Mouse (Mus musculus): ENCODE data around the gene Ccl20. TPM values are rescaled to one million over a fixed set of nuclear protein-coding genes. Genes with fewer than 3 reads are reported as not detected.

Ccl20 gene
- not detected in 2 replicates for polyA plus RNA-seq (2015; fragmentation: Nextera tagmentation; extraction: Ambion mirVana)

DNA sequence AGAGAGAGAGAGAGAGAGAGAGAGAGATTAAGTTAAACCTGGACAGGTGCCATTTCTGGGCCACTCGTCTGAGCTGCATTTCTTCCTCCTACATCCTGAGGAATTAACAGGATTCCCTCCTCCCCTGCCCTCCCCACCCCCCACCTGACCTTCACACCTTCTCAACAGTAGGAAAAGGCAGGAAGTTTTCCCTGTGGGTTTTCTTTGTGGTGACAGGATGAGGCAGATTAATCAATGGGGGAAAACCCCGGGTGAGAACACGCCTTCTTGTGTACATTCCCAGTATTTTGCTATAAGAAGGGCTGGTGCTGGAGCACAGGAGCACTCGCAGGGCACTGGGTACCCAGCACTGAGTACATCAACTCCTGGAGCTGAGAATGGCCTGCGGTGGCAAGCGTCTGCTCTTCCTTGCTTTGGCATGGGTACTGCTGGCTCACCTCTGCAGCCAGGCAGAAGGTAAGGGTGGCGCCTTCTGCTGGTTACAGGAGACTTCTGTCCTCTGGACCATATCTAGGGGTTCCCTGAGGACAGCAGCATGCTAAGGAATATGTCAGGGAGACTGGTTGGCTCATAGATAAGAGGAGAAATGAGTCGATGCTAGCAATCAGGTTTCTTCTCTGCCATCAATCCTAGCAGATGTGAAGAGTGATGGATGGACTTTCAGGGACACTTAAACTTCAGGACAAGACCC lies at the start of gene Ccl20:
Ccl20 (plus strand) TSS at position 320 of the 691 bp plus-strand sequence.
- Histone ChIP-seq H3K4me1 (ENCODE audit: control insufficient read depth, insufficient read depth, low read length) (no peaks in the 10 kb centered on the region), H3K9ac (ENCODE audit: low read depth, low read length) (no peak within 1 kb of the TSS), H3K4me3 (ENCODE audit: low read depth, low read length) (no peak within 1 kb of the TSS), H3K36me3 (ENCODE audit: control insufficient read depth, insufficient read depth, low read length) (no peaks in the 10 kb centered on the region), H3K27me3 (ENCODE audit: control insufficient read depth, insufficient read depth, low read depth, low read length) (no peaks in the 10 kb centered on the region), H3K4me2 (ENCODE audit: low read length) (no peak within 1 kb of the TSS), H3K9me3 (replicated peaks; ENCODE audit: control insufficient read depth, low read length, poor library complexity, severe bottlenecking) (no peaks in the 10 kb centered on the region), H3K27ac (ENCODE audit: low read length) (no peak within 1 kb of the TSS)
- WGBS, result 49% methylated on average over 8 of the region's 8 CpGs
- no peak for ATAC-seq

DNA sequence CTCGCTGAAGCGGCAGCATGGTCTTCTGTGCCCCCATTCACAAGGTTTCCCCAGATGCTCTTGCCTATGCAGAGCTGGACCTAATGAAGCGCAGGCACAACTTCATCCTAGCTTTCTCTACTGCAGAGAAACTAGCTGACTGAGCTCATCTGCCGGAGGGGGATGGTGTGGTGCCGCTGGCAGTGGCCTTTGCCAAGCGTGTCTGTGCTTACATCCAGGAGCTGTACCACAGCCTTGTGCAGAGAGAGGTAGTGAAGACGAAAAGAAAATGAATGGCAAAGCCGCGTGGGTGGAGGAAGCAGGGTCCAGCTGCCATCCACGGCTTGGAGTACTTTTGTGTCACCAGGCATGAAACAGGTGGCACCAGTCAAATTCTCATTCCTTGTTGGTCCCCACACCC lies 49.4 kb upstream of the Ccl20 start:
- Histone ChIP-seq H3K36me3 (ENCODE audit: control insufficient read depth, insufficient read depth, low read length) (no peaks in the 10 kb centered on the region), H3K4me2 (ENCODE audit: low read length) (no peak overlapping the region), H3K4me3 (ENCODE audit: low read depth, low read length) (no peak overlapping the region), H3K9ac (ENCODE audit: low read depth, low read length) (no peak overlapping the region), H3K27ac (ENCODE audit: low read length) (no peak overlapping the region), H3K9me3 (replicated peaks; ENCODE audit: control insufficient read depth, low read length, poor library complexity, severe bottlenecking) (0 out of 2 replicates have a peak, but pooled peaks cover 2% of the 10 kb centered on the region), H3K4me1 (ENCODE audit: control insufficient read depth, insufficient read depth, low read length) (no peaks in the 10 kb centered on the region), H3K27me3 (ENCODE audit: control insufficient read depth, insufficient read depth, low read depth, low read length) (no peaks in the 10 kb centered on the region)
- 89% methylated on average over 10 of the region's 10 CpGs for WGBS
- no peak for ATAC-seq

DNA sequence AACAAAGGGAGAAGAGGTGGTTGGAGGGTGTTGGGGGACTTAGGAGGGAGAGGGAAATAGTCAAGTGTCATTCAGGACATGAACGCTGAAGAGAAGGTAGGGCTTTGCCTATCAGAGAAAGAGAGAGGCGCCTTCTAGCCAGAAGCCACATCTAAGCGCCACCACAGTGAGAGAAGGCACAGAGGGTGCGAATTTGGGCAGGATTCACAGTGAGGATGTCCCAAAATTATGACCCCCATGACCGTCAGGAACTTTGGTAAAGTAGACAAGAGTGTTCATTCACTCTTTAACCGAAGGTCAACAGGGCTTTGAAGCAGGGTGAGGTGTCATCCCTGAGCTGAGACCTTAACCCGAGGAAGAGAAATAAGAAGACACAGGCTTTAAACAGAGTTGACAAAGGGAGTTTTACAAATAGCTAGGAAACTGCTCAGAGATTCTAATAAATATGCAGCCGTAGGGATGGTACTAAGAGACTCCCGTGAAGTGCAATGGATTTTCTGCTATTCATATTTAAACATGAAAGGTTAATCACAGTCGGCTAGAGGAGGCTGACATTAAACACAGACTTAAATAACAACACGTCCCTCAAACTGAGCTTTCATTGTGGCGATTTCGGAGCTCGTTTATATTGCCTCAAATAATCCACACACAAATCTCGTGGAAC lies 40.9 kb upstream of the Ccl20 start:
- Histone ChIP-seq H3K9me3 (replicated peaks; ENCODE audit: control insufficient read depth, low read length, poor library complexity, severe bottlenecking) (no peaks in the 10 kb centered on the region), H3K4me2 (ENCODE audit: low read length) (peak overlapping the region; percentile 43), H3K27ac (ENCODE audit: low read length) (no peak overlapping the region; the same call in 1 of the 2 replicates), H3K4me3 (ENCODE audit: low read depth, low read length) (peak overlapping the region; percentile 24), H3K4me1 (ENCODE audit: control insufficient read depth, insufficient read depth, low read length) (no peaks in the 10 kb centered on the region), H3K9ac (ENCODE audit: low read depth, low read length) (peak overlapping the region; percentile 18; the same call in 1 of the 2 replicates), H3K36me3 (ENCODE audit: control insufficient read depth, insufficient read depth, low read length) (no peaks in the 10 kb centered on the region), H3K27me3 (ENCODE audit: control insufficient read depth, insufficient read depth, low read depth, low read length) (no peaks in the 10 kb centered on the region)
- peak; percentile 81 for ATAC-seq
- 32% methylated on average over 15 of the region's 15 CpGs for WGBS

DNA sequence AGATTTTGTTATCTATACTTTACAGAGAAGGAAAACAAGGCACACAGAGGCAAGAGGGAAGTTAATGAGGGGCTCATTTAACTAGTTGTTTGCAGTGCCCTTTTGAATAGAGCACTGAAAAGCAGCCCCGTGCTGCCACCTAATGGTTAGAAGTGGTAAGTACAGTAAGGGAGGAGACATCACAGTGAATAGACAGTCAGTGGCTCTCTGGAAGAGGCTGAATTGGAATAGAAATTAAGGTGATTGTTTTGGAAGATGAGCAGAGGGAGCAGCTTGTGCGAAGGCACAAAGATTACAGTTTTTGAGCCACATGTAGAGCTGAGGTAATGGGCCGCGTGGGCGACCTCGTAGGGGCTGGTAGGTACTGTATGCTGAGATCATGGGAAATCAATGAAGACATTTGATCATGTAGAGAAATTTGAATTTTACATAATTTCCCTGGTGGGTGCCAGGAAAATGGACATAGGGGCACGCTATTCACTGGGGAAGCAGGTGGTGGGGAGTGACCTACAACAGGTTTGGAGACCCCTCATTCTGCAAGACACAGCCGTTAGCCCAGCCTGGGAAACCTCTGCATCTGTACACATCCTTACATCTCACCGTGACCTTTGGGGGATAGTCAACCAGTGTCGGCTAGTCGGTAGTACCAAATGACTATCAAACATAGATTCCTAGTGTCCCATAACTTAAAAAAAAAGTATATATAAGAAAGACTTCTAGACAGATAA lies 40.2 kb upstream of the Ccl20 start:
- Histone ChIP-seq H3K27ac (ENCODE audit: low read length) (no peak overlapping the region), H3K4me3 (ENCODE audit: low read depth, low read length) (peak overlapping the region; percentile 24), H3K9ac (ENCODE audit: low read depth, low read length) (peak overlapping the region; percentile 18; the same call in 1 of the 2 replicates), H3K9me3 (replicated peaks; ENCODE audit: control insufficient read depth, low read length, poor library complexity, severe bottlenecking) (no peaks in the 10 kb centered on the region), H3K4me2 (ENCODE audit: low read length) (peak overlapping the region; percentile 43), H3K36me3 (ENCODE audit: control insufficient read depth, insufficient read depth, low read length) (no peaks in the 10 kb centered on the region), H3K4me1 (ENCODE audit: control insufficient read depth, insufficient read depth, low read length) (no peaks in the 10 kb centered on the region), H3K27me3 (ENCODE audit: control insufficient read depth, insufficient read depth, low read depth, low read length) (no peaks in the 10 kb centered on the region)
- 46% methylated on average over 11 of the region's 11 CpGs for WGBS
- ATAC-seq, result peak; percentile 95

DNA sequence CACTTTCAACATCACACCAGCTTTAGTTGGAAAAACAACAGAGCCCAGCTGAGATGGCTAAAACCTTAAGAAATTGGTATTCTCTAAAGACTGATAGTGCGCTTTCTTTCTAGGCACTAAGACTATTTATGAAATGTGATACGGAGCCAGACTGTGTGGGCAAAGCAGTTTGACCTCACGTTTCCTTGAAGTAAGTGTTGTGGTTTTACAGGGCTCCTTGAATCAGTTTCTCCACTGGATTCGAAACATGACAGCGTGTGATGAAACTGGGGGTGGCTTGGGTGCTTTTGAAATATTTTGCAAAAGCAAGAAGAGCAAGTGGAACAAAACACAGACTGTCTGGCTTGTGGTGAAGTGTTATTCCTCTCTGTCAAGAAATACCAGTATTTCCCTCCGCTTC lies 39.5 kb upstream of the Ccl20 start:
- H3K4me1 ChIP-seq (ENCODE audit: control insufficient read depth, insufficient read depth, low read length), result no peaks in the 10 kb centered on the region
- no peak overlapping the region for H3K27ac ChIP-seq (ENCODE audit: low read length)
- H3K27me3 ChIP-seq (ENCODE audit: control insufficient read depth, insufficient read depth, low read depth, low read length), result no peaks in the 10 kb centered on the region
- H3K4me2 ChIP-seq (ENCODE audit: low read length), result no peak overlapping the region
- 86% methylated on average over 6 of the region's 6 CpGs for WGBS
- ATAC-seq, result no peak
- H3K9me3 ChIP-seq (replicated peaks; ENCODE audit: control insufficient read depth, low read length, poor library complexity, severe bottlenecking), result no peaks in the 10 kb centered on the region
- H3K36me3 ChIP-seq (ENCODE audit: control insufficient read depth, insufficient read depth, low read length), result no peaks in the 10 kb centered on the region
- no peak overlapping the region for H3K4me3 ChIP-seq (ENCODE audit: low read depth, low read length)
- no peak overlapping the region for H3K9ac ChIP-seq (ENCODE audit: low read depth, low read length)

DNA sequence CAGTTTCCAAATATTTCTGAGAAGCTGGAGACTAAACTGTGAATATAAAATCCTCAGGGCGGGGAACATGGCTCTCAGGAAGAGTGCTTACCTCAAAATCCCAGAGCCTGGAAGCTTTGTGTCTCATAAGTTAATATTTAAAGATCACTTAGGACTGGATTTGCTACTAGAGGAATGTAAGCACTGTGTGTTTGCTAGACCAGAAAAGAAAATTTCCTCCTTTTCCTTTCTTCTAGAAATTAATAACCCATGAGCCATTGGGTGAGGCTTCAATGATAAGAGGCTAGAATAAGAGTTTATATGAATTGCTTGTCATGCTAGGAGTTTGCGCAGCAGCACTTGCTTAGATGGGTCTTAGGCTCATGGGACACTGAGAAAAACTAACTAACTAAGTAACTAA lies 31.8 kb upstream of the Ccl20 start:
- WGBS, result 88% methylated on average over 2 of the region's 2 CpGs
- ATAC-seq, result no peak
- H3K27me3 ChIP-seq (ENCODE audit: control insufficient read depth, insufficient read depth, low read depth, low read length), result no peaks in the 10 kb centered on the region
- H3K4me2 ChIP-seq (ENCODE audit: low read length), result no peak overlapping the region
- no peaks in the 10 kb centered on the region for H3K4me1 ChIP-seq (ENCODE audit: control insufficient read depth, insufficient read depth, low read length)
- H3K36me3 ChIP-seq (ENCODE audit: control insufficient read depth, insufficient read depth, low read length), result no peaks in the 10 kb centered on the region
- no peak overlapping the region for H3K4me3 ChIP-seq (ENCODE audit: low read depth, low read length)
- H3K9ac ChIP-seq (ENCODE audit: low read depth, low read length), result no peak overlapping the region
- H3K9me3 ChIP-seq (replicated peaks; ENCODE audit: control insufficient read depth, low read length, poor library complexity, severe bottlenecking), result no peaks in the 10 kb centered on the region
- no peak overlapping the region for H3K27ac ChIP-seq (ENCODE audit: low read length)

DNA sequence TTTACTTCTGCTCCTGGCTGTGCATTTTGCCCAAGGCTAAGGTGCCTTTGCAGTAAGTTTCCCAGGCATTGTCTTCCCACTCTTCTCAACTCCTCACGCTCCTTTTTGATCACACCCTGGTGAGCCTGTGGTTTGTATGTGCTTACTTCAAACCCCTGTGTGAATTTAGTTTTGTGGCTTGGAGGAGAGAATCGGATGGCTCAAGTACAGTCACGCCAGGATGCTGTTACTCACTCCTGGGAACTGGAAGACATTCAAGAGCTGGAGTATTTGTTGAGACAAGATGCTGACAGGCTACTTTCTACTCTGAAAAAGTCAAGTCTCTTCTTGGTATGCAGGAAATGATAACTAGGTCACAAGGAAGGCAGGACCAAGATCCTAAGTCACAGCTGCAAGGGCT lies 25.3 kb upstream of the Ccl20 start:
- Histone ChIP-seq H3K36me3 (ENCODE audit: control insufficient read depth, insufficient read depth, low read length) (no peaks in the 10 kb centered on the region), H3K4me3 (ENCODE audit: low read depth, low read length) (no peak overlapping the region), H3K27me3 (ENCODE audit: control insufficient read depth, insufficient read depth, low read depth, low read length) (no peaks in the 10 kb centered on the region), H3K9me3 (replicated peaks; ENCODE audit: control insufficient read depth, low read length, poor library complexity, severe bottlenecking) (no peaks in the 10 kb centered on the region), H3K4me2 (ENCODE audit: low read length) (no peak overlapping the region), H3K4me1 (ENCODE audit: control insufficient read depth, insufficient read depth, low read length) (no peaks in the 10 kb centered on the region), H3K9ac (ENCODE audit: low read depth, low read length) (no peak overlapping the region), H3K27ac (ENCODE audit: low read length) (no peak overlapping the region)
- 82% methylated on average over 3 of the region's 3 CpGs for WGBS
- ATAC-seq, result no peak

DNA sequence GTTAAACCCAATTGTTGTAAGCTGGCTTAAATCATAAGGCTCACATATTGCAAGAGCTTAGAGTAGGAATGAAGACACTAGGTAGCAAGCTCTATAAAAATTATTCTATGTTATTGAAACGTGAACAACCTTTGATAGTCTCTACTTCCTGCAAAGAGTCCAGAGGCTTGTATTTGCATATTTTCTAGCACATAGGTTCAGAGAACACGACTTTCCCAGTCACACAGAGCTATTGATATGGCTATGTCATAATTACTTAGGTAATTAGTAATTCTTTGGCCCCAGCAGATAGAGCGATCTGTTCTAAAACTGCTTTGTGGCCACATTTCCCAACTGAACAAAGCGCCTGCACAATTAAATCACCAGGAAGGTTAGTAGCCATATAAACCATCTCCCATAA lies 19.6 kb upstream of the Ccl20 start:
- WGBS, result 80% methylated on average over 4 of the region's 4 CpGs

DNA sequence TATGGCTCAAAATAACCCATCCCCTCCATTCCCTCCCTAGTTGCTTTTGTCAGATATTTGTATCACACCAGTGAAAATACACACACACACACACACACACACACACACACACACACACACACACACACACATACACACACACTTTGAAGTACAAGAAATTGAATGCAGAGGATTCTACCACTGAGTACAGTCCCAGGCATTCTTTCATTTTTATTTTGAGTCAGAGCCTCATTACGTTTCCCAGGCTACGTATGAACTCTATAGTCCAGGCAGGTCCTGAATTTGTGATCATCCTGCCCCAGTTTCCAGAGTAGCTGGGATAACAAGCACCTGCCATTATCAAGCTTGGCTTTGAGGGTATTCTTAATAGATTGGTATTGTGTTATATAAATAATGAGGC lies 17.4 kb upstream of the Ccl20 start:
- H3K36me3 ChIP-seq (ENCODE audit: control insufficient read depth, insufficient read depth, low read length), result no peaks in the 10 kb centered on the region
- H3K4me3 ChIP-seq (ENCODE audit: low read depth, low read length), result no peak overlapping the region
- WGBS, result 59% methylated on average over 2 of the region's 2 CpGs
- no peaks in the 10 kb centered on the region for H3K9me3 ChIP-seq (replicated peaks; ENCODE audit: control insufficient read depth, low read length, poor library complexity, severe bottlenecking)
- H3K4me2 ChIP-seq (ENCODE audit: low read length), result no peak overlapping the region
- 0 out of 2 replicates have a peak, but pooled peaks cover 2% of the 10 kb centered on the region for H3K4me1 ChIP-seq (ENCODE audit: control insufficient read depth, insufficient read depth, low read length)
- ATAC-seq, result 0 out of 2 replicates have a peak, but pooled peaks have one; percentile 64
- H3K27ac ChIP-seq (ENCODE audit: low read length), result no peak overlapping the region
- H3K9ac ChIP-seq (ENCODE audit: low read depth, low read length), result no peak overlapping the region
- H3K27me3 ChIP-seq (ENCODE audit: control insufficient read depth, insufficient read depth, low read depth, low read length), result no peaks in the 10 kb centered on the region

More for the DNA sequence above, 19.6 kb upstream of the Ccl20 start:
- ATAC-seq, result no peak
- H3K27me3 ChIP-seq (ENCODE audit: control insufficient read depth, insufficient read depth, low read depth, low read length), result no peaks in the 10 kb centered on the region
- H3K36me3 ChIP-seq (ENCODE audit: control insufficient read depth, insufficient read depth, low read length), result no peaks in the 10 kb centered on the region
- H3K4me1 ChIP-seq (ENCODE audit: control insufficient read depth, insufficient read depth, low read length), result 0 out of 2 replicates have a peak, but pooled peaks cover 2% of the 10 kb centered on the region
- no peak overlapping the region for H3K9ac ChIP-seq (ENCODE audit: low read depth, low read length)
- H3K27ac ChIP-seq (ENCODE audit: low read length), result no peak overlapping the region
- no peaks in the 10 kb centered on the region for H3K9me3 ChIP-seq (replicated peaks; ENCODE audit: control insufficient read depth, low read length, poor library complexity, severe bottlenecking)
- H3K4me2 ChIP-seq (ENCODE audit: low read length), result no peak overlapping the region
- no peak overlapping the region for H3K4me3 ChIP-seq (ENCODE audit: low read depth, low read length)

Data from midbrain, embryonic 16.5 days (tissue).